Mouse (Mus musculus): ENCODE results near the gene Ddt. TPM values are rescaled to one million over a fixed set of nuclear protein-coding genes. Genes with fewer than 3 reads are reported as not detected.

Ddt gene
- polyA plus RNA-seq, 1 experiment, result 59.7 TPM

GRCm38 (mm10) chr10:75794880-75795279, 21.7 kb upstream of the Ddt start:
- WGBS, result 25% methylated on average over 3 of the region's 3 CpGs
- H3K4me3 ChIP-seq (replicated peaks; ENCODE audit: extremely low read depth, low read depth, low read length), result no peak overlapping the region
- DNase-seq, result peak; percentile 31
- TF ChIP-seq CTCF (IDR thresholded peaks at IDR 0.05; ENCODE audit: insufficient read depth, low read length) (no peak), POLR2A (IDR thresholded peaks at IDR 0.05; ENCODE audit: borderline replicate concordance, extremely low read depth, low read depth, low read length) (no peak)
- peaks cover 8% of the 10 kb centered on the region for H3K4me1 ChIP-seq (ENCODE audit: control insufficient read depth, insufficient read depth, low read length)

- peaks cover 8% of the 10 kb centered on the region for H3K4me1 ChIP-seq (ENCODE audit: control insufficient read depth, insufficient read depth, low read length)
Observed at GRCm38 (mm10) chr10:75790773-75791172, 17.6 kb upstream of the Ddt start.

GRCm38 (mm10) chr10:75789841-75790240, 16.6 kb upstream of the Ddt start:
- DNase-seq, result peak; percentile 22
- no peak for TF ChIP-seq POLR2A (IDR thresholded peaks at IDR 0.05; ENCODE audit: borderline replicate concordance, extremely low read depth, low read depth, low read length)
- no peak for TF ChIP-seq CTCF (IDR thresholded peaks at IDR 0.05; ENCODE audit: insufficient read depth, low read length)
- H3K4me1 ChIP-seq (ENCODE audit: control insufficient read depth, insufficient read depth, low read length), result peaks cover 5% of the 10 kb centered on the region
- H3K4me3 ChIP-seq (replicated peaks; ENCODE audit: extremely low read depth, low read depth, low read length), result no peak overlapping the region
- WGBS, result 74% methylated on average over 5 of the region's 5 CpGs

More at GRCm38 (mm10) chr10:75790773-75791172, 17.6 kb upstream of the Ddt start:
- DNase-seq, result no peak
- no peak overlapping the region for H3K4me3 ChIP-seq (replicated peaks; ENCODE audit: extremely low read depth, low read depth, low read length)
- TF ChIP-seq CTCF (IDR thresholded peaks at IDR 0.05; ENCODE audit: insufficient read depth, low read length) (no peak), POLR2A (IDR thresholded peaks at IDR 0.05; ENCODE audit: borderline replicate concordance, extremely low read depth, low read depth, low read length) (no peak)
- WGBS, result 10% methylated on average over 7 of the region's 7 CpGs

- no peak for DNase-seq
- no peaks in the 10 kb centered on the region for H3K4me1 ChIP-seq (ENCODE audit: control insufficient read depth, insufficient read depth, low read length)
- H3K4me3 ChIP-seq (replicated peaks; ENCODE audit: extremely low read depth, low read depth, low read length), result no peak overlapping the region
- TF ChIP-seq POLR2A (IDR thresholded peaks at IDR 0.05; ENCODE audit: borderline replicate concordance, extremely low read depth, low read depth, low read length) (no peak), CTCF (IDR thresholded peaks at IDR 0.05; ENCODE audit: insufficient read depth, low read length) (no peak)
- WGBS, result 87% methylated on average over 6 of the region's 6 CpGs
Observed at GRCm38 (mm10) chr10:75789081-75789735, 16.0 kb upstream of the Ddt start.

GRCm38 (mm10) chr10:75788277-75788676, 15.1 kb upstream of the Ddt start:
- TF ChIP-seq POLR2A (IDR thresholded peaks at IDR 0.05; ENCODE audit: borderline replicate concordance, extremely low read depth, low read depth, low read length) (no peak), CTCF (IDR thresholded peaks at IDR 0.05; ENCODE audit: insufficient read depth, low read length) (no peak)
- no peak for DNase-seq
- 92% methylated on average over 8 of the region's 8 CpGs for WGBS

GRCm38 (mm10) chr10:75785442-75785841, 12.2 kb upstream of the Ddt start:
- 55% methylated on average over 1 of the region's 1 CpGs for WGBS
- no peak overlapping the region for H3K4me3 ChIP-seq (replicated peaks; ENCODE audit: extremely low read depth, low read depth, low read length)
- TF ChIP-seq CTCF (IDR thresholded peaks at IDR 0.05; ENCODE audit: insufficient read depth, low read length) (no peak), POLR2A (IDR thresholded peaks at IDR 0.05; ENCODE audit: borderline replicate concordance, extremely low read depth, low read depth, low read length) (no peak)
- no peaks in the 10 kb centered on the region for H3K4me1 ChIP-seq (ENCODE audit: control insufficient read depth, insufficient read depth, low read length)
- DNase-seq, result no peak

More at GRCm38 (mm10) chr10:75788277-75788676, 15.1 kb upstream of the Ddt start:
- no peaks in the 10 kb centered on the region for H3K4me1 ChIP-seq (ENCODE audit: control insufficient read depth, insufficient read depth, low read length)
- H3K4me3 ChIP-seq (replicated peaks; ENCODE audit: extremely low read depth, low read depth, low read length), result no peak overlapping the region

GRCm38 (mm10) chr10:75780769-75781578, 7.8 kb upstream of the Ddt start, which contains the start of the genes Gm20441 and Gstt3:
TSS of gene Gm20441 (minus strand) at chr10:75780954.
TSS of gene Gstt3 (minus strand) at chr10:75781414.
- Histone ChIP-seq H3K4me3 (replicated peaks; ENCODE audit: extremely low read depth, low read depth, low read length) (peak within 1 kb of the TSS; percentile 81), H3K4me1 (ENCODE audit: control insufficient read depth, insufficient read depth, low read length) (no peaks in the 10 kb centered on the region)
- 1% methylated on average over 28 of the region's 28 CpGs for WGBS
- peak; percentile 80 for DNase-seq
- TF ChIP-seq CTCF (IDR thresholded peaks at IDR 0.05; ENCODE audit: insufficient read depth, low read length), result no peak
- TF ChIP-seq POLR2A (IDR thresholded peaks at IDR 0.05; ENCODE audit: borderline replicate concordance, extremely low read depth, low read depth, low read length), result peak; percentile 67; the same call in 1 of the 2 replicates

- TF ChIP-seq CTCF (IDR thresholded peaks at IDR 0.05; ENCODE audit: insufficient read depth, low read length) (no peak), POLR2A (IDR thresholded peaks at IDR 0.05; ENCODE audit: borderline replicate concordance, extremely low read depth, low read depth, low read length) (no peak)
- DNase-seq, result peak; percentile 31
- Histone ChIP-seq H3K4me3 (replicated peaks; ENCODE audit: extremely low read depth, low read depth, low read length) (peak overlapping the region; percentile 3), H3K4me1 (ENCODE audit: control insufficient read depth, insufficient read depth, low read length) (no peaks in the 10 kb centered on the region)
- WGBS, result 34% methylated on average over 15 of the region's 15 CpGs
Observed at GRCm38 (mm10) chr10:75779206-75780174, 6.3 kb upstream of the Ddt start.

GRCm38 (mm10) chr10:75777885-75778284, 4.7 kb upstream of the Ddt start:
- H3K4me1 ChIP-seq (ENCODE audit: control insufficient read depth, insufficient read depth, low read length), result peaks cover under 1% of the 10 kb centered on the region; the same call in 1 of the 2 replicates
- H3K4me3 ChIP-seq (replicated peaks; ENCODE audit: extremely low read depth, low read depth, low read length), result no peak overlapping the region
- DNase-seq, result no peak
- WGBS, result 83% methylated on average over 2 of the region's 2 CpGs
- TF ChIP-seq CTCF (IDR thresholded peaks at IDR 0.05; ENCODE audit: insufficient read depth, low read length) (no peak), POLR2A (IDR thresholded peaks at IDR 0.05; ENCODE audit: borderline replicate concordance, extremely low read depth, low read depth, low read length) (no peak)

Data from lung, adult 2 months (tissue).